Mouse (Mus musculus) megakaryocyte progenitor cell, adult 5-6 weeks (primary cell): ENCODE data around the gene Slpi. TPM values are rescaled to one million over a fixed set of nuclear protein-coding genes. Genes with fewer than 3 reads are reported as not detected.

Experiments
- ATAC-seq: replicated peaks from 2 replicates; pipeline ENCODE4 v1.8.0; 2016; ENCODE audit warnings: mild to moderate bottlenecking, moderate TSS enrichment, inconsistent platforms; ENCODE audit not compliant: poor library complexity
- total RNA-seq, 2 experiments: library from RNA; stranded (forward) in 1 of 2; stranded (reverse) in 1 of 2; fragments of 157-497, 149-512 nt in 1 of 2; fragments of 200-1000 nt in 1 of 2; gene quantifications; 2 replicates each; pipeline versions ENCODE4 v1.2.3 to v1.2.4; 2015 to 2017

Gene Slpi
- total RNA-seq, 2 experiments from 2014 or later = 71.6 to 244 TPM

GRCm38 (mm10) chr2:164421979-164422378 lies 33.1 kb upstream of the Slpi start:
- ATAC-seq = no peak

GRCm38 (mm10) chr2:164421306-164421705 lies 32.4 kb upstream of the Slpi start:
- ATAC-seq = no peak

- ATAC-seq = no peak
Measured at GRCm38 (mm10) chr2:164419489-164419888, 30.6 kb upstream of the Slpi start.

- no peak for ATAC-seq
Measured at GRCm38 (mm10) chr2:164418308-164418875, 29.5 kb upstream of the Slpi start.

GRCm38 (mm10) chr2:164417198-164417597 lies 28.3 kb upstream of the Slpi start:
- 0 out of 2 replicates have a peak, but pooled peaks have one; percentile 44 for ATAC-seq

- ATAC-seq = no peak
Measured at GRCm38 (mm10) chr2:164414581-164414980, 25.7 kb upstream of the Slpi start.

- ATAC-seq = no peak
Measured at GRCm38 (mm10) chr2:164414167-164414566, 25.3 kb upstream of the Slpi start.

- peak; percentile 75 for ATAC-seq
Measured at GRCm38 (mm10) chr2:164407708-164408107, 18.8 kb upstream of the Slpi start.

GRCm38 (mm10) chr2:164405519-164405918 lies 16.6 kb upstream of the Slpi start:
- ATAC-seq = no peak

- ATAC-seq = no peak
Measured at GRCm38 (mm10) chr2:164405060-164405459, 16.2 kb upstream of the Slpi start, which contains the start of gene Matn4. Gene Matn4, minus strand, starts transcription at chr2:164405160.

GRCm38 (mm10) chr2:164404082-164404990 lies 15.4 kb upstream of the Slpi start:
- ATAC-seq = no peak

GRCm38 (mm10) chr2:164403396-164404081 lies 14.6 kb upstream of the Slpi start:
- ATAC-seq = no peak

- peak; percentile 91 for ATAC-seq
Measured at GRCm38 (mm10) chr2:164402906-164403305, 14.0 kb upstream of the Slpi start, which contains the start of gene Rbpjl. Gene Rbpjl, plus strand, starts transcription at chr2:164403141.

GRCm38 (mm10) chr2:164396911-164397310 lies 8.0 kb upstream of the Slpi start:
- ATAC-seq = 0 out of 2 replicates have a peak, but pooled peaks have one; percentile 24

- ATAC-seq = peak; percentile 68
Measured at GRCm38 (mm10) chr2:164396076-164396475, 7.2 kb upstream of the Slpi start.

- no peak for ATAC-seq
Measured at GRCm38 (mm10) chr2:164393126-164393525, 4.2 kb upstream of the Slpi start.

GRCm38 (mm10) chr2:164389499-164389898 lies 604 bp upstream of the Slpi start:
- peak; percentile 90 for ATAC-seq

GRCm38 (mm10) chr2:164386953-164387352 lies 1.9 kb downstream of the Slpi start:
- ATAC-seq = peak; percentile 72

GRCm38 (mm10) chr2:164385927-164386763 lies 2.8 kb downstream of the Slpi start:
- no peak for ATAC-seq

- ATAC-seq = peak; percentile 64
Measured at GRCm38 (mm10) chr2:164383656-164384399, 5.1 kb downstream of the Slpi start.
